Mouse (Mus musculus) neural tube, embryonic 15.5 days (tissue): ENCODE measurements at regions not wholly inside any gene's neighbourhood (a gene's known extent, or its start where the extent isn't known, plus 50 kb on each side); places are given as distances from the start of the nearest gene placed in this dataset.

Experiments used
- ATAC-seq: fragments of 200-750 bp; cut with Nextera tagmentation; 2 replicates; pipeline ENCODE4 v1.8.0; 2017; ENCODE audit warnings: mild to moderate bottlenecking, moderate TSS enrichment, moderate library complexity; ENCODE audit not compliant: low FRiP score
- H3K27ac ChIP-seq: fragments of 300-500 bp; sonication (generic); replicated peaks from 2 replicates; pipeline ENCODE4 v1.5.1; 2015; ENCODE audit warnings: mild to moderate bottlenecking, inconsistent platforms
- H3K27me3 ChIP-seq: fragments of 300-500 bp; sonication (generic); replicated peaks from 2 replicates; pipeline ENCODE4 v1.6.1; 2015; ENCODE audit warnings: inconsistent platforms
- H3K36me3 ChIP-seq: fragments of 300-500 bp; sonication (generic); 2 replicates; pipeline ENCODE4 v1.6.1; 2015; ENCODE audit warnings: inconsistent platforms
- H3K4me1 ChIP-seq: fragments of 300-500 bp; sonication (generic); 2 replicates; pipeline ENCODE4 v1.6.1; 2015; ENCODE audit warnings: inconsistent platforms
- H3K4me2 ChIP-seq: fragments of 300-500 bp; sonication (generic); 2 replicates; pipeline ENCODE4 v1.6.1; 2015; ENCODE audit warnings: inconsistent platforms, mild to moderate bottlenecking, moderate library complexity
- H3K4me3 ChIP-seq: fragments of 300-500 bp; sonication (generic); replicated peaks from 2 replicates; pipeline ENCODE4 v1.5.1; 2015; ENCODE audit warnings: mild to moderate bottlenecking, inconsistent platforms
- H3K9ac ChIP-seq: fragments of 300-500 bp; sonication (generic); replicated peaks from 2 replicates; pipeline ENCODE4 v1.6.1; 2015; ENCODE audit warnings: mild to moderate bottlenecking, inconsistent platforms
- H3K9me3 ChIP-seq: fragments of 300-500 bp; sonication (generic); replicated peaks from 2 replicates; pipeline ENCODE4 v1.6.1; 2016; ENCODE audit warnings: inconsistent platforms
- WGBS: fragments of 180-500 bp; shearing (Covaris S2); methylation state at CpG from one replicate; pipeline ENCODE4 v1.1.7; 2015; ENCODE audit warnings: mixed read lengths; 5-methylcytosine and 5-hydroxymethylcytosine counted together

GRCm38 (mm10) chr12:27083645-27084550 lies 258.5 kb downstream of the Sox11 start:
- Histone ChIP-seq H3K36me3 (no peaks in the 10 kb centered on the region), H3K27me3 (no peaks in the 10 kb centered on the region), H3K4me2 (no peak overlapping the region), H3K4me1 (peaks cover 29% of the 10 kb centered on the region), H3K9me3 (no peaks in the 10 kb centered on the region), H3K9ac (no peak overlapping the region), H3K4me3 (no peak overlapping the region), H3K27ac (peak overlapping the region; percentile 91)
- no peak for ATAC-seq
- WGBS: 18% methylated on average over 4 of the region's 4 CpGs

- Histone ChIP-seq H3K4me3 (peak overlapping the region; percentile 28), H3K36me3 (no peaks in the 10 kb centered on the region), H3K9me3 (0 out of 2 replicates have a peak, but pooled peaks cover under 1% of the 10 kb centered on the region), H3K4me2 (peak overlapping the region; percentile 55), H3K9ac (peak overlapping the region; percentile 40; the same call in 1 of the 2 replicates), H3K27me3 (no peaks in the 10 kb centered on the region), H3K27ac (peak overlapping the region; percentile 91), H3K4me1 (peaks cover 29% of the 10 kb centered on the region)
- peak; percentile 87 for ATAC-seq
- WGBS: 2% methylated on average over 7 of the region's 8 CpGs
Measured at GRCm38 (mm10) chr12:27083089-27083488, 259.3 kb downstream of the Sox11 start.

GRCm38 (mm10) chr12:27082624-27083023 lies 259.8 kb downstream of the Sox11 start:
- Histone ChIP-seq H3K27ac (peak overlapping the region; percentile 91), H3K9me3 (0 out of 2 replicates have a peak, but pooled peaks cover 4% of the 10 kb centered on the region), H3K36me3 (no peaks in the 10 kb centered on the region), H3K4me1 (peaks cover 29% of the 10 kb centered on the region), H3K9ac (peak overlapping the region; percentile 40; the same call in 1 of the 2 replicates), H3K4me3 (peak overlapping the region; percentile 28), H3K4me2 (peak overlapping the region; percentile 55), H3K27me3 (no peaks in the 10 kb centered on the region)
- ATAC-seq: peak; percentile 93
- WGBS: 3% methylated on average over 8 of the region's 8 CpGs

DNA sequence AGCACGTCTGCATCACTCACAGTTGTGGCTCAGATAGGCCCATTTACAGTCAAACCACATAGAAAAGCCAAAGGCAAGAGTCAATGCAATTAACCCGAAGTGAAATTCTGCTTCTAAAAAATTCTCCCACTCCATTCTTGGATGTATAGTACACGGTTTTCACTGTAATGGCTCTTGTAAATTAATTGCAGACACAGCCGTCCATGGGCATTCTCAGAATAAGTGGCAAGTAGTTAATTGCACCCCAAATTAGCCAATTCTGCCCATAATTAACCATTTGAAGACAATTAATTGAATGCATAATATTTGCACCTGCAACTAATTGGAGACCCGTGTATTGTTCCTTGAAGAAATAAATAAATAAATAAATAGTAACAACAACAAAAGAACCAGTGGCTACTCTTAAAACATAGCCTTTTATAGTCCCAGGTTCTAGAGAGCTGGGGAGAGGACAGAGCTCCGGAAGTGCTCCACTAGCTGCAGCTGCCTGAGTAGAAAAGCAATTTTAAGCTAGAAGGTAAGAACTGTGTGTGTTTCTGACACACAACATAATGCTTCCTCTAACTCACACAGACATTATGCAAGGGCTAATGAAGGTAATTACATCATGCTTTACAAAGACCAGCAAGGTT lies 266.2 kb downstream of the Sox11 start:
- no peak for ATAC-seq
- Histone ChIP-seq H3K4me1 (peaks cover 1% of the 10 kb centered on the region; the same call in 1 of the 2 replicates), H3K9me3 (0 out of 2 replicates have a peak, but pooled peaks cover 4% of the 10 kb centered on the region), H3K27ac (no peak overlapping the region), H3K4me3 (no peak overlapping the region), H3K4me2 (no peak overlapping the region), H3K9ac (no peak overlapping the region), H3K27me3 (no peaks in the 10 kb centered on the region), H3K36me3 (no peaks in the 10 kb centered on the region)
- 27% methylated on average over 6 of the region's 6 CpGs for WGBS

GRCm38 (mm10) chr12:27065011-27065517 lies 277.3 kb downstream of the Sox11 start:
- no peak overlapping the region for H3K4me3 ChIP-seq
- H3K9me3 ChIP-seq: no peaks in the 10 kb centered on the region
- 0 out of 2 replicates have a peak overlapping the region, but pooled peaks have one; percentile 22 for H3K4me2 ChIP-seq
- H3K36me3 ChIP-seq: no peaks in the 10 kb centered on the region
- peak; percentile 40 for ATAC-seq
- H3K4me1 ChIP-seq: peaks cover 52% of the 10 kb centered on the region
- no peaks in the 10 kb centered on the region for H3K27me3 ChIP-seq
- 8% methylated on average over 9 of the region's 9 CpGs for WGBS
- no peak overlapping the region for H3K9ac ChIP-seq
- peak overlapping the region; percentile 68 for H3K27ac ChIP-seq

DNA sequence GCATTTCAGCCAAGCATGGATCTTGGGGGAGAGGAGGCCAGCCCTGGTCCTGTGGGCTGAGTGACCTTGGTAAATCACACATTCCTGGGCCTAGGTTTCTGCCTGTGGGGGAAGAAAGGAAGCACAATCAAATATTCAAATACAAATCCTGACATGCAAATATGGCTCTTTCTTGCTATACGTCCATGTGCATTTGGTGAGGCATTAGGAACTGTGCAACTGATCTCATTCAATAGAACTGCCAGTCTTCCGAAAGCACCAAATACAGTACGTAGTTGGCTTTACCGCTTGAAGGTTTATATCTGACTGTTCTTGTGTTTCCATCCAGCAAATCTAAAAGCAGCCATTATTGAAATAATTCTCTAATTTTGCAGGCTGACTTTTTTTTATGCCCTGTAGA lies 278.9 kb downstream of the Sox11 start:
- H3K27me3 ChIP-seq: no peaks in the 10 kb centered on the region
- no peak for ATAC-seq
- peaks cover 55% of the 10 kb centered on the region for H3K4me1 ChIP-seq
- H3K4me2 ChIP-seq: no peak overlapping the region
- no peaks in the 10 kb centered on the region for H3K36me3 ChIP-seq
- H3K4me3 ChIP-seq: no peak overlapping the region
- H3K9ac ChIP-seq: no peak overlapping the region
- no peak overlapping the region; the same call in 1 of the 2 replicates for H3K27ac ChIP-seq
- no peaks in the 10 kb centered on the region for H3K9me3 ChIP-seq
- WGBS: 51% methylated on average over 4 of the region's 4 CpGs

DNA sequence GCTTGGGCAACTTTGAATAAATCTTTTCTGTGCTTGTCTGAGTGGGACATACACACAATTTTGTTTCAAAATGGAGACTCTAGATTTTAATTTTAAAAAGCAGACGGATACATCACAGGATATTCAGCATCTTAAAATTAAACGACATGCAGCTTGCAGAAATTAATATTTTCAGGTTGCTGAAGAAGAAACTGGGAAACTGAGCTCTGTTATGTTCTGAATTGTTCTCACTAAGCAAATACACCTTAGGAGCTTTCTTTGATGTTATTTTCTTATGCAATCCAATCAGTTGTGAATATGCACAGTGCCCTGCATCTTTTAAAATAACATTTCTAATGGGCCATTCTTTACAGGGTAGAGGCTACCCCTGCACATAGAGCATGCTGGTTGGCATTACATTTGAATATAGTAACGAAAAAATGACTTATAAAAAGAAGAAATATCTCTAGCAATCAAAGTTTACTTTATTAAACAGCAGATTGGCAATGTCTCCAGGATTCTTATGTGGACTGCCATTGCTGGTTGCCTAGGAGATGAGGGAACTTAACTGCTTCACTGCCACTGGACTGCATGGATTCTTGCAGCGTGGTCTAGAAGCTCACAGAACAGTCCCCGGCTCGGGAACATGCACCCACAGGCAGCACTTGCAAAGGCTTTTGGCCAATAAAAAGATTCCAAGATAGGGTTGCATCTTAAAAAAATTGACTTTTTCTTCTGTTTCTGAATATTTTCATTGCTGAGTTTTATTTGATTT lies 279.7 kb downstream of the Sox11 start:
- 0 out of 2 replicates have a peak overlapping the region, but pooled peaks have one; percentile 42 for H3K9ac ChIP-seq
- no peak for ATAC-seq
- no peak overlapping the region for H3K4me3 ChIP-seq
- H3K27me3 ChIP-seq: no peaks in the 10 kb centered on the region
- 18% methylated on average over 6 of the region's 6 CpGs for WGBS
- H3K27ac ChIP-seq: peak overlapping the region; percentile 89
- H3K4me2 ChIP-seq: peak overlapping the region; percentile 50
- H3K9me3 ChIP-seq: no peaks in the 10 kb centered on the region
- no peaks in the 10 kb centered on the region for H3K36me3 ChIP-seq
- peaks cover 55% of the 10 kb centered on the region for H3K4me1 ChIP-seq

- ATAC-seq: peak; percentile 80
- Histone ChIP-seq H3K9me3 (no peaks in the 10 kb centered on the region), H3K9ac (peak overlapping the region; percentile 42; the same call in 1 of the 2 replicates), H3K4me1 (peaks cover 55% of the 10 kb centered on the region), H3K27me3 (no peaks in the 10 kb centered on the region), H3K4me2 (peak overlapping the region; percentile 50), H3K27ac (peak overlapping the region; percentile 89), H3K4me3 (peak overlapping the region; percentile 17; the same call in 1 of the 2 replicates), H3K36me3 (no peaks in the 10 kb centered on the region)
- under 1% methylated on average over 10 of the region's 10 CpGs for whole genome bisulfite sequencing
Measured at GRCm38 (mm10) chr12:27062061-27062461, 280.3 kb downstream of the Sox11 start.

GRCm38 (mm10) chr12:27060899-27061762 lies 281.2 kb downstream of the Sox11 start:
- H3K4me2 ChIP-seq: peak overlapping the region; percentile 50
- ATAC-seq: peak; percentile 84
- peak overlapping the region; percentile 89 for H3K27ac ChIP-seq
- no peaks in the 10 kb centered on the region for H3K9me3 ChIP-seq
- H3K4me1 ChIP-seq: peaks cover 55% of the 10 kb centered on the region
- H3K27me3 ChIP-seq: no peaks in the 10 kb centered on the region
- 0 out of 2 replicates have a peak overlapping the region, but pooled peaks have one; percentile 17 for H3K4me3 ChIP-seq
- no peaks in the 10 kb centered on the region for H3K36me3 ChIP-seq
- no peak overlapping the region for H3K9ac ChIP-seq
- WGBS: 5% methylated on average over 17 of the region's 17 CpGs

GRCm38 (mm10) chr12:27059885-27060284 lies 282.5 kb downstream of the Sox11 start:
- Histone ChIP-seq H3K4me1 (peaks cover 46% of the 10 kb centered on the region), H3K9me3 (no peaks in the 10 kb centered on the region), H3K4me2 (no peak overlapping the region), H3K9ac (no peak overlapping the region), H3K36me3 (no peaks in the 10 kb centered on the region), H3K27me3 (no peaks in the 10 kb centered on the region), H3K4me3 (no peak overlapping the region), H3K27ac (peak overlapping the region; percentile 89; the same call in 1 of the 2 replicates)
- ATAC-seq: no peak
- WGBS: 27% methylated on average over 4 of the region's 4 CpGs
